Mouse (Mus musculus): ENCODE results near the gene Ttc7b. TPM values are rescaled to one million over a fixed set of nuclear protein-coding genes. Genes with fewer than 3 reads are reported as not detected.

Ttc7b gene
- polyA plus RNA-seq, 1 experiment from 2014 or later, result 10.8 TPM

DNA sequence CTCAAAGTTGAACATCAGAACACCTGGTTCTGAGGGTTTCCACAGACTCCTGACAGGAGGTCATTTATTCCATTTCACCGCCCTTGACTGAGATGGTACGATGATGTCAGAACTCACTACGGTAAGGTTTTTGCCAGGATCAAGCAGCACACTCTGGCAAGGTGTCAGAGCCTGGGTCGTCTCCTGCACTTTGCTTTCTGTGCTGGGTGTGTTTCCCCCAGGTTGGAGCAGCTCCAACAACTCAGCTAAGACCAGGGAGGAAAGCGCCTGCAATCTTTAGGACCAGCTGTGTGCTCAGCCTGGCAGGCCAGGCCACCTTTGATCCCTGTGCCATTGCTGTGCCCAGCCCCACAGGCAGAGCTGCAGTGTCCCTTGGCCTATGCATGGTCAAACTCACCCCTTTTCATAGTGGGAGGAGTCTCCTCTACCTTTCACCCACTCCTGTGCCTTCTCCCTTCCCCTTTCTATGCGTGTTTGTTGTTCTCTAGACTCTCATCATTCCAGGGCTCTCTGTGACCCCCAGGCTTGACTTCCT lies 98.3 kb downstream of the Ttc7b start:
- Histone ChIP-seq H3K4me3 (no peak overlapping the region), H3K27me3 (no peaks in the 10 kb centered on the region), H3K9me3 (no peaks in the 10 kb centered on the region), H3K4me1 (replicated peaks) (peaks cover 15% of the 10 kb centered on the region; the same call in 1 of the 2 replicates), H3K27ac (replicated peaks) (no peak overlapping the region), H3K36me3 (no peaks in the 10 kb centered on the region), H3K4me2 (no peak overlapping the region), H3K9ac (no peak overlapping the region)
- WGBS, result 67% methylated on average over 6 of the region's 6 CpGs
- 0 out of 2 replicates have a peak, but pooled peaks have one; percentile 44 for ATAC-seq (ENCODE audit: low FRiP score, low read depth)

GRCm38 (mm10) chr12:100421538-100421937 lies 99.1 kb downstream of the Ttc7b start:
- no peak overlapping the region for H3K4me3 ChIP-seq
- H3K27me3 ChIP-seq, result no peaks in the 10 kb centered on the region
- no peak overlapping the region for H3K4me2 ChIP-seq
- H3K4me1 ChIP-seq (replicated peaks), result peaks cover 14% of the 10 kb centered on the region; the same call in 1 of the 2 replicates
- no peak overlapping the region for H3K9ac ChIP-seq
- ATAC-seq (ENCODE audit: low FRiP score, low read depth), result 0 out of 2 replicates have a peak, but pooled peaks have one; percentile 23
- 47% methylated on average over 6 of the region's 6 CpGs for WGBS
- H3K36me3 ChIP-seq, result no peaks in the 10 kb centered on the region
- 0 out of 2 replicates have a peak overlapping the region, but pooled peaks have one; percentile 7 for H3K27ac ChIP-seq (replicated peaks)
- no peaks in the 10 kb centered on the region for H3K9me3 ChIP-seq

GRCm38 (mm10) chr12:100420903-100421302 lies 99.7 kb downstream of the Ttc7b start:
- WGBS, result 84% methylated on average over 6 of the region's 6 CpGs
- Histone ChIP-seq H3K36me3 (no peaks in the 10 kb centered on the region), H3K4me2 (no peak overlapping the region), H3K27ac (replicated peaks) (no peak overlapping the region), H3K4me3 (no peak overlapping the region), H3K9me3 (no peaks in the 10 kb centered on the region), H3K4me1 (replicated peaks) (peaks cover 7% of the 10 kb centered on the region; the same call in 1 of the 2 replicates), H3K9ac (no peak overlapping the region), H3K27me3 (no peaks in the 10 kb centered on the region)
- ATAC-seq (ENCODE audit: low FRiP score, low read depth), result no peak

DNA sequence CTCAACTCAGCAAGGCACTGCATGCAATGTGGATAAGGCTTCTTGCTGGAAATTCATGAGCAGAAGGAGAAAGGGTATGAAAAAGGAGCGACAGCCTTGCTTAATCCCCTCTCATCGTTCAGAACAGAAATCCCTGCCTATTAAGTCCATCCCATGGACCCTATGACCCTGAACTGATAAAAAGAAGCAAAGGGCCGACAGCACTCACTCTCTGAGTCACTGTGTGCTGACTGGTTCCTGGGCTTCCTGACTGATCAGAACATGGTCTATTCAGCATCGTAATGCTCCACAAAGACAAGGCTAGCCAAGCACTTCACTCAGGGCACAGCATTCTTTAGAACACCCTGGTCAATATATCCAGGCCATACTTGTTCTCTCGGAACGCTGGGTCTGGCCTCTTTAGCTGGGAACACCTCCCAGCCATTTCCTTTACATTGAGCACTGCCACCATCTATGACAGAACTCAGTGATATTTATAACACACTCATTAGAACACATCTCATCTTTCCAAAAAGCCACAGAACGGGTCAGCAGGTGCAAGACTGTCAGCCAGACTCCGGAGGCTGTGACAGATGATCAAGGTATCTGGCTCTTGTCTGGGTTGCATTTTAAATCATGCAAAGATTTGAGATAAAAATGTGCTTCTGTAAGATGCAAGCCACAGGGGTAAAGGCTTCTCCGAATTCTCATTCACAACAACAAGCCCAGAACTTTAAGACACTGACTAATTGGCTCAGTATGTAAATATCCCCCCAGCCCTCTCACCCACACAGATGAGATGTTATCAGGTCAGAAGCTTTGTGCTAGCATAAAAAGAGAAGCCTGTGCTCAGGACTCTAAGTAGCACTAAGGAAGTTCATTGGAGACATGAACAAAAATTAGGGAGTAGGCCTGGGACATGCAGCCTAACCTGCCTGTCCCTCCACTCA lies 100.4 kb downstream of the Ttc7b start:
- no peak overlapping the region for H3K4me2 ChIP-seq
- 0 out of 2 replicates have a peak overlapping the region, but pooled peaks have one; percentile 14 for H3K27ac ChIP-seq (replicated peaks)
- no peak overlapping the region for H3K4me3 ChIP-seq
- H3K36me3 ChIP-seq, result no peaks in the 10 kb centered on the region
- no peaks in the 10 kb centered on the region for H3K27me3 ChIP-seq
- H3K4me1 ChIP-seq (replicated peaks), result 0 out of 2 replicates have a peak, but pooled peaks cover 1% of the 10 kb centered on the region
- no peak overlapping the region for H3K9ac ChIP-seq
- H3K9me3 ChIP-seq, result no peaks in the 10 kb centered on the region
- 76% methylated on average over 9 of the region's 9 CpGs for WGBS
- no peak for ATAC-seq (ENCODE audit: low FRiP score, low read depth)

DNA sequence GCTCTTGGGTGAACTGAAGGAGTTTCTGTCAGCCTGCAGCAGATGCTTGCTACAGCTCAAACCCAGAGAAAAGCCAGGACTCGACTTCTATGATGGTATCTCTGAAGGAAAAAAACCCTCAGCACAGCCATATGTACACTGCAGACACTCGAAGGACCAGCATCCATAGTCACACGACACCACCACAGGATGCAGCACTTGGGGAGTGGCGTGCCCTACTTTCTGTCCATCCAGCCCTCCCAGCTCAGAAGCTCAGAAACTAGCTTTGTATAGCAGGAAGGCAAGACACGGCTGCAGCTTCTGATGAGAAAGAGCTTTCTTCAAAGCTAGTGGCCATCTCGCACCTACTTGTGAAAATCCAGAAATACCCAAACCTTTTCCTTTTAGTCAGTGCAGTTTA lies 104.8 kb downstream of the Ttc7b start:
- WGBS, result 88% methylated on average over 6 of the region's 6 CpGs
- Histone ChIP-seq H3K4me1 (replicated peaks) (no peaks in the 10 kb centered on the region; the same call in 1 of the 2 replicates), H3K9ac (no peak overlapping the region), H3K36me3 (peaks cover 17% of the 10 kb centered on the region), H3K27me3 (no peaks in the 10 kb centered on the region), H3K4me2 (no peak overlapping the region), H3K4me3 (no peak overlapping the region), H3K9me3 (no peaks in the 10 kb centered on the region), H3K27ac (replicated peaks) (0 out of 2 replicates have a peak overlapping the region, but pooled peaks have one; percentile 11)
- ATAC-seq (ENCODE audit: low FRiP score, low read depth), result no peak

DNA sequence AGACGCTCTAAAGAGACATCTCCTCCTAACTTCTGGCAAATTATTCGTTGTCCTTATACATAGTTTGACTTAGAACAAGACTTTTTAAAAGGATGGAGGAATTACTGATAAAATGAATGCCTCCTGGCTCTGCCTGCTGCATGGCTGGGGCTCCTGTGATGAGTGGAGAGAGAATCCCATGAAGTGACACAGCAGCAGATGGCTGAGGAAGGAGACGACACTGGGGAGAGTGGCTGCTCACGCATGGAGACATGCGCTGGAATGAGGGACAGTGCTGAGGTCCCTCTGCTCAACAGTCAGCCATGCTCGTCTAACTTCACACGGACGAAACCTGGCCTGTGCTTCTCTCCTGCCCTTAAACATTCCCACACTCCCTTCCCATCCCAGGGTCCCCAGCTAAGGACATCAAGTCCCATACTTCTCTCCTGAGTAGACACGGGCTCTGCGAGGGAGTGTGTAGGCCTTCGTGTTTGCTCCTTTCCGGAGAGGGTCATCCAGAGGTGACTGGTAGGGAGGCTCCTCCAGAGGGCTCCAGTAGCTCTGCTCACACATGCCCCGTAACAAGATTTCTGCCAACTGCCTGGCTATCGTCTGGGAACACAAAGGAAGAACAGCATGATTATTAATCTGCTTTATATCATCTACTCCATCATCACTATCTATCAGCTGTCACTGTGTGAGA lies 105.8 kb downstream of the Ttc7b start:
- H3K4me3 ChIP-seq, result no peak overlapping the region
- no peak overlapping the region for H3K27ac ChIP-seq (replicated peaks)
- no peak overlapping the region for H3K9ac ChIP-seq
- no peak overlapping the region for H3K4me2 ChIP-seq
- peaks cover 17% of the 10 kb centered on the region for H3K36me3 ChIP-seq
- no peaks in the 10 kb centered on the region for H3K27me3 ChIP-seq
- 76% methylated on average over 14 of the region's 14 CpGs for WGBS
- H3K9me3 ChIP-seq, result no peaks in the 10 kb centered on the region
- ATAC-seq (ENCODE audit: low FRiP score, low read depth), result no peak
- no peaks in the 10 kb centered on the region; the same call in 1 of the 2 replicates for H3K4me1 ChIP-seq (replicated peaks)

GRCm38 (mm10) chr12:100408714-100409113 lies 111.9 kb downstream of the Ttc7b start:
- H3K4me2 ChIP-seq, result no peak overlapping the region
- no peak overlapping the region for H3K9ac ChIP-seq
- no peak overlapping the region for H3K4me3 ChIP-seq
- 90% methylated on average over 11 of the region's 11 CpGs for whole genome bisulfite sequencing
- no peaks in the 10 kb centered on the region for H3K27me3 ChIP-seq
- peaks cover 18% of the 10 kb centered on the region for H3K4me1 ChIP-seq (replicated peaks)
- H3K9me3 ChIP-seq, result no peaks in the 10 kb centered on the region
- no peak for ATAC-seq (ENCODE audit: low FRiP score, low read depth)
- H3K36me3 ChIP-seq, result peaks cover 11% of the 10 kb centered on the region
- H3K27ac ChIP-seq (replicated peaks), result no peak overlapping the region

- Histone ChIP-seq H3K4me1 (replicated peaks) (peaks cover 18% of the 10 kb centered on the region), H3K4me3 (no peak overlapping the region), H3K4me2 (no peak overlapping the region), H3K9me3 (no peaks in the 10 kb centered on the region), H3K27ac (replicated peaks) (0 out of 2 replicates have a peak overlapping the region, but pooled peaks have one; percentile 29), H3K9ac (no peak overlapping the region), H3K36me3 (peaks cover 7% of the 10 kb centered on the region), H3K27me3 (no peaks in the 10 kb centered on the region)
- 64% methylated on average over 8 of the region's 8 CpGs for WGBS
- no peak for ATAC-seq (ENCODE audit: low FRiP score, low read depth)
These were observed 112.5 kb downstream of the Ttc7b start for GRCm38 (mm10) chr12:100408143-100408542.

DNA sequence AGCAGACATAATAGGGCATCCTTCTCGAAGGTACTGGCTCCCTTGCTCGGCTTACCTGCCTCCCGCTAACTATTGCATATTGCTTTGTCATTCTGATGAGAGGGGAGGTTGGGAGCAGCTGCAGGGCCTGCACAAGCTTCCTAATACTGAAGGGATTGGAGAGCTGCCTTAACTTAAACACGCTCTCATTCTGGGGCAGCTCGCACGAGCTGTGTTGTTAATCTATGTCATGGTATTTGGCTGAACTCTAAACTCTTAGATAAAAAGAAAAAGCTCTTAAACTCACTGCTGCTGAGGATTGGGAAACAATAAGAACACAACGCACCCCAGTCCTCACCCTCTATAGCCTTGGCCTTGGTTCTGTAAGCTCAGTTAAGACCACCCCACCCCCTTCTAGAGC lies 113.3 kb downstream of the Ttc7b start:
- WGBS, result 28% methylated on average over 7 of the region's 7 CpGs
- Histone ChIP-seq H3K4me1 (replicated peaks) (peaks cover 18% of the 10 kb centered on the region), H3K27me3 (no peaks in the 10 kb centered on the region), H3K9me3 (no peaks in the 10 kb centered on the region), H3K27ac (replicated peaks) (peak overlapping the region; percentile 7; the same call in 1 of the 2 replicates), H3K9ac (no peak overlapping the region), H3K36me3 (peaks cover 4% of the 10 kb centered on the region; the same call in 1 of the 2 replicates), H3K4me2 (no peak overlapping the region), H3K4me3 (no peak overlapping the region)
- 0 out of 2 replicates have a peak, but pooled peaks have one; percentile 40 for ATAC-seq (ENCODE audit: low FRiP score, low read depth)

DNA sequence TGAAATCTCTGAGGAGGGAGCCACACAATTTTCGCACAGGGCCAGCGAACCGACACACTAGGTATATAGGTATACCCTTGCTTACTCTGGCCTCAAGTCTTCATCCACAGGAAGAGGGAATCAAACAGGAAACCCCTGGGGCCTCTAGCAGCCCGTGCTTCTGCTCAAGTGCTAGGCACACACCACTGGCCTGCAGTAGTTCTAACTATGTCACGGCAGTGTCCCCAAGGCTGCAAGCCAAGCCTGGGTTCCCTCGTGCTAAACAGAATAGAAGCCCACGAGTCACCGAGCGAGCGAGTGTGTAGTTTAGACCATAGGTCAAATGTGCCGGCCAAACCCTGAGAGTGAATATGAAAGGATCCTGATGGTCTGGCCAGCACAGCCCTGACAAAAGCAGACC lies 114.5 kb downstream of the Ttc7b start:
- H3K36me3 ChIP-seq, result peaks cover 12% of the 10 kb centered on the region; the same call in 1 of the 2 replicates
- H3K4me1 ChIP-seq (replicated peaks), result peaks cover 18% of the 10 kb centered on the region
- H3K9ac ChIP-seq, result no peak overlapping the region
- no peak overlapping the region for H3K4me3 ChIP-seq
- H3K4me2 ChIP-seq, result no peak overlapping the region
- H3K27ac ChIP-seq (replicated peaks), result no peak overlapping the region
- H3K27me3 ChIP-seq, result no peaks in the 10 kb centered on the region
- no peak for ATAC-seq (ENCODE audit: low FRiP score, low read depth)
- H3K9me3 ChIP-seq, result no peaks in the 10 kb centered on the region
- 86% methylated on average over 11 of the region's 11 CpGs for WGBS

- H3K4me3 ChIP-seq, result no peak overlapping the region
- no peaks in the 10 kb centered on the region for H3K27me3 ChIP-seq
- H3K9me3 ChIP-seq, result no peaks in the 10 kb centered on the region
- H3K9ac ChIP-seq, result no peak overlapping the region
- 86% methylated on average over 8 of the region's 8 CpGs for WGBS
- ATAC-seq (ENCODE audit: low FRiP score, low read depth), result no peak
- H3K4me2 ChIP-seq, result no peak overlapping the region
- no peak overlapping the region for H3K27ac ChIP-seq (replicated peaks)
- peaks cover 18% of the 10 kb centered on the region for H3K4me1 ChIP-seq (replicated peaks)
- peaks cover 16% of the 10 kb centered on the region; the same call in 1 of the 2 replicates for H3K36me3 ChIP-seq
These were observed 115.1 kb downstream of the Ttc7b start for GRCm38 (mm10) chr12:100405512-100406030.
